Comparison of ENCODE assay signal across 9 mouse cellular contexts in genomic region chr17:17749371-17749770, GRCm38 (mm10). TPM values are rescaled to one million over a fixed set of nuclear protein-coding genes. Genes with fewer than 3 reads are reported as not detected.
DNase-seq lines count a peak whose midpoint lies in the region; ATAC-seq and TF ChIP-seq lines count a peak whose summit lies in the region.
"Not testable (repeated sequence)": the region's sequence is repeated elsewhere in the genome, so short reads cannot be mapped to it uniquely, and the experiment has no call there.
"Had no signal": no experiment of that assay in that cellular context is flagged by ENCODE, and none has a peak within 500 bp of the region (broad histone marks: within the 10 kb centered on the region; RNA-seq: fewer than 3 reads in every experiment).

No protein-coding gene starts in this region.

- TF ChIP-seq CTCF in hindbrain, postnatal 0 days (IDR thresholded peaks at IDR 0.05; ENCODE audit: low read depth): peak; percentile 79

- H3K4me3 ChIP-seq in hindbrain, postnatal 0 days (ENCODE audit: low read length): not testable (repeated sequence)

- not testable (repeated sequence) for H3K27me3 ChIP-seq in hindbrain, postnatal 0 days (ENCODE audit: insufficient read depth, low read length)

- not testable (repeated sequence) for H3K9me3 ChIP-seq in hindbrain, postnatal 0 days (ENCODE audit: low read length)

- not testable (repeated sequence) for H3K4me2 ChIP-seq in hindbrain, postnatal 0 days (ENCODE audit: low read depth, low read length)

- H3K9ac ChIP-seq in hindbrain, postnatal 0 days (replicated peaks; ENCODE audit: low read length): not testable (repeated sequence)

- H3K27ac ChIP-seq in hindbrain, postnatal 0 days: not testable (repeated sequence)

- H3K4me1 ChIP-seq in hindbrain, postnatal 0 days (ENCODE audit: insufficient read depth, low read length): not testable (repeated sequence)

- WGBS in hindbrain, postnatal 0 days: 10% methylated on average over 4 of the region's 4 CpGs

- ATAC-seq in hindbrain, postnatal 0 days: 0 out of 2 replicates have a peak, but pooled peaks have one; percentile 38

- DNase-seq in ZHBTc4 (ENCODE audit: low read depth, low spot score): peak; percentile 86
- peak; percentile 68 for DNase-seq in cerebellum, postnatal 14 days
- peak; percentile 17 to 27 for DNase-seq in frontal cortex, postnatal 25 days (ENCODE audit: low spot score in 2 of 2)
- peak; percentile 77 for DNase-seq in hindbrain, postnatal 0 days (ENCODE audit: low spot score)
- peak; percentile 21 to 42 for DNase-seq in layer of hippocampus, postnatal 25 days (ENCODE audit: extremely low spot score in 1 of 2, low spot score in 1 of 2)
- peak; percentile 39 for DNase-seq in lung, postnatal 25 days (ENCODE audit: low spot score)
- peak; percentile 56 to 73 for DNase-seq in right cerebral cortex, postnatal 10 days (ENCODE audit: low spot score in 2 of 2)

- not testable (repeated sequence) for H3K36me3 ChIP-seq in hindbrain, postnatal 0 days (ENCODE audit: insufficient read depth, low read length)

RNA-seq across cellular contexts. Expression of gene Vmn2r90, which starts 45.8 kb away (rescaled TPM):
- not detected in 2 replicates for total RNA-seq in hindbrain, postnatal 0 days (2014; rRNA removed)
- polyA plus RNA-seq in hindbrain, postnatal 0 days (2015; fragmentation: Nextera tagmentation; extraction: Ambion mirVana): not detected in 2 replicates
- under 1 TPM in 1 of 2 experiments, not detected in 1; 0.14 TPM for total RNA-seq in layer of hippocampus, postnatal 25 days (2021)
- total RNA-seq: gastrocnemius, postnatal 25 days had no signal
- polyA plus RNA-seq: liver, embryonic 15.5 days had no signal

Comparison
In these comparisons a context has a peak if more than half of its experiments do, and no peak if none do; other contexts are left out.
1. DNase-seq: peak in every context shown above with its lines; median percentile 86 in ZHBTc4; 77 in hindbrain, postnatal 0 days; 68 in cerebellum, postnatal 14 days; 64 in right cerebral cortex, postnatal 10 days; 39 in lung, postnatal 25 days; 32 in layer of hippocampus, postnatal 25 days; 22 in frontal cortex, postnatal 25 days.